Mouse (Mus musculus): Measurements from ENCODE around the gene Mxi1. TPM values are rescaled to one million over a fixed set of nuclear protein-coding genes. Genes with fewer than 3 reads are reported as not detected.
"Not testable (repeated sequence)": the region's sequence is repeated elsewhere in the genome, so short reads cannot be mapped to it uniquely, and the experiment has no call there.

The Mxi1 gene
- polyA plus RNA-seq, 1 experiment from 2014 or later = 26.7 TPM

- Histone ChIP-seq H3K9ac (no peak overlapping the region), H3K27me3 (no peaks in the 10 kb centered on the region), H3K4me3 (no peak overlapping the region), H3K4me1 (no peaks in the 10 kb centered on the region), H3K36me3 (ENCODE audit: poor library complexity, severe bottlenecking) (peaks cover 75% of the 10 kb centered on the region), H3K9me3 (replicated peaks) (no peaks in the 10 kb centered on the region), H3K27ac (no peak overlapping the region), H3K4me2 (no peak overlapping the region)
- ATAC-seq = no peak
- WGBS = 91% methylated on average over 8 of the region's 8 CpGs
Observed at GRCm38 (mm10) chr19:53377652-53378051, 67.3 kb downstream of the Mxi1 start.

GRCm38 (mm10) chr19:53378421-53378820, 68.1 kb downstream of the Mxi1 start:
- H3K9me3 ChIP-seq (replicated peaks) = no peaks in the 10 kb centered on the region
- no peaks in the 10 kb centered on the region for H3K27me3 ChIP-seq
- no peak for ATAC-seq
- H3K36me3 ChIP-seq (ENCODE audit: poor library complexity, severe bottlenecking) = peaks cover 79% of the 10 kb centered on the region
- 95% methylated on average over 10 of the region's 10 CpGs for WGBS
- H3K4me1 ChIP-seq = no peaks in the 10 kb centered on the region
- H3K27ac ChIP-seq = no peak overlapping the region
- H3K4me2 ChIP-seq = no peak overlapping the region
- H3K9ac ChIP-seq = no peak overlapping the region
- H3K4me3 ChIP-seq = no peak overlapping the region

DNA sequence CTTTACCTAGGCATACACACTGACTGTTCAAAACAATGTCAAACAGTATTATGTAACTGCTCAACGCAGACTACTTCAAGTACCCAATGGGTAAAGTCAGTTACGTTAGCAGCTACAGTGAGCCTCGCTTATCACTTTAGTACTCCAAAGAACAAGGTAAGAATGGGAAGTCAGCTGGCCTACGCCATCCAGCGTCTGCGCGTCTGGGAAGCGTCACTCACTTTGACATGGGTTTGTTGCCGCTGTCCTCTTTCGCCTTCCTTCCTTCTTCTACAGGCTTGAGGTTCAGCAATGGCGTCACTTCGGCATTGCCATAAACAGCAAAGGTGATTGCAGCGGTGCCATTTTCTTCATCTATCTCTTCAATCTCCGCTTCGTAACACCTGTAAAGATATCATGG, 73.0 kb downstream of the Mxi1 start:
- no peaks in the 10 kb centered on the region for H3K9me3 ChIP-seq (replicated peaks)
- H3K27me3 ChIP-seq = no peaks in the 10 kb centered on the region
- peaks cover 82% of the 10 kb centered on the region for H3K36me3 ChIP-seq (ENCODE audit: poor library complexity, severe bottlenecking)
- H3K9ac ChIP-seq = no peak overlapping the region
- H3K27ac ChIP-seq = no peak overlapping the region
- no peak overlapping the region for H3K4me3 ChIP-seq
- no peak for ATAC-seq
- H3K4me1 ChIP-seq = peaks cover 8% of the 10 kb centered on the region; the same call in 1 of the 2 replicates
- WGBS = 95% methylated on average over 15 of the region's 15 CpGs
- H3K4me2 ChIP-seq = no peak overlapping the region

- no peak for ATAC-seq
- Histone ChIP-seq H3K4me3 (peak overlapping the region; percentile 99), H3K9me3 (replicated peaks) (no peaks in the 10 kb centered on the region), H3K4me2 (peak overlapping the region; percentile 80), H3K9ac (peak overlapping the region; percentile 99), H3K27ac (0 out of 2 replicates have a peak overlapping the region, but pooled peaks have one; percentile 97), H3K4me1 (peaks cover 34% of the 10 kb centered on the region), H3K27me3 (no peaks in the 10 kb centered on the region), H3K36me3 (ENCODE audit: poor library complexity, severe bottlenecking) (peaks cover 37% of the 10 kb centered on the region)
- 27% methylated on average over 6 of the region's 6 CpGs for WGBS
Observed at GRCm38 (mm10) chr19:53389417-53389816, 79.1 kb downstream of the Mxi1 start.

- Histone ChIP-seq H3K4me2 (peak overlapping the region; percentile 80), H3K27ac (peak overlapping the region; percentile 97), H3K36me3 (ENCODE audit: poor library complexity, severe bottlenecking) (peaks cover 33% of the 10 kb centered on the region), H3K27me3 (no peaks in the 10 kb centered on the region), H3K9ac (peak overlapping the region; percentile 99), H3K9me3 (replicated peaks) (no peaks in the 10 kb centered on the region), H3K4me1 (peaks cover 35% of the 10 kb centered on the region), H3K4me3 (peak overlapping the region; percentile 99)
- ATAC-seq = peak; percentile 88
- under 1% methylated on average over 56 of the region's 59 CpGs for WGBS
Observed at GRCm38 (mm10) chr19:53389851-53390431, 79.6 kb downstream of the Mxi1 start.

DNA sequence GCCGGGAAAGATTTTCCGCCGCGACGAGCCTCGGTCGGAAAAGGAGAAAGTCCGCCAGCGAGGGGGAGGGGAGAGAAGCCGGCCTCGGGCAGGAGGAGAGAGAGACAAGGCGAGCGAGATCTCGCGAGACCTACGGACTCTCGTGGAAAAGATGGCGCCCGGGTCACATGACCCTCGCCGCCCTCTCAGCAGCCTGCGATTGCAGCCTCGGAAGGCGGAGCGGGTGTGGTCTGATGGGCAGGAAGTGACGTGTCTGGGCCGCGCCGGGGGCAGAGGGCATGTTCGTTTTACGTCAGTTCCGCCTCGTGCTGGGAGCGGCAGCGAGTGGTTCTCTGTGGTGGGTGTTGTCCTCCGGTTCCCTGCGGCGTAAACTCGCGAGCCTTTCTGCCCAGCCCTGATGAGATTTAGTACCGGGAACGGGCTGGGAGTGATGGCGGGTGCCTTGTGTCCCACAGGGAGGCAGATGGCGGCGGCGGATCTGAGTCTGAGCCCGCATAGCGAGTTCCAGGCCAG, 80.2 kb downstream of the Mxi1 start, which contains the start of gene Smndc1:
Smndc1 (minus strand) TSS at position 84 of the 513 bp plus-strand sequence.
- Histone ChIP-seq H3K27me3 (no peaks in the 10 kb centered on the region), H3K4me3 (peak within 1 kb of the TSS; percentile 99), H3K4me2 (peak within 1 kb of the TSS; percentile 80), H3K4me1 (peaks cover 35% of the 10 kb centered on the region), H3K9me3 (replicated peaks) (no peaks in the 10 kb centered on the region), H3K36me3 (ENCODE audit: poor library complexity, severe bottlenecking) (peaks cover 33% of the 10 kb centered on the region), H3K9ac (peak within 1 kb of the TSS; percentile 99), H3K27ac (peak within 1 kb of the TSS; percentile 97)
- WGBS = under 1% methylated on average over 48 of the region's 48 CpGs
- ATAC-seq = peak; percentile 98

GRCm38 (mm10) chr19:53391386-53391785, 81.1 kb downstream of the Mxi1 start:
- no peaks in the 10 kb centered on the region for H3K9me3 ChIP-seq (replicated peaks)

DNA sequence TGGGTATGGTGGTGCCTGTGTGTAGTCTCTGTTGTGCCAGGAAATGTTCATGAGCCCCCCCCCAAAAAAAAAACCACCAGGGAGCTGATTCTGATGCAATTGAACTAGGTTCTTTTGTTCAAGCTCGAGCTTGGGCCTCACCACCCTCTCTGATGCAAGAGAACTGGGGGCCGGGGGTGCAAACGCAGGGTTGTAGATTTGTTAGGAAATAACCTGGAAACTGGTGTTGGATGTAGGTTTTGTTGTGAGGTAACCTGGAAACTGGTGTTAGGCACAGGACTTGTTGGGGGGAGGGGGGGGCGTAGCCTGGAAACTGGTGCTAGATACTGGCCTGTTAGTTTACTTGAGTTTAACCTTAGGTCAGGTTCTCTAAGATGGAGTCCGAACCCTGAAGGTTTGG, 81.5 kb downstream of the Mxi1 start:
- H3K27ac ChIP-seq = no peak overlapping the region
- H3K4me3 ChIP-seq = peak overlapping the region; percentile 99; the same call in 1 of the 2 replicates
- WGBS = 80% methylated on average over 5 of the region's 5 CpGs

More at GRCm38 (mm10) chr19:53391386-53391785, 81.1 kb downstream of the Mxi1 start:
- Histone ChIP-seq H3K9ac (peak overlapping the region; percentile 82), H3K27me3 (no peaks in the 10 kb centered on the region), H3K36me3 (ENCODE audit: poor library complexity, severe bottlenecking) (peaks cover 24% of the 10 kb centered on the region), H3K27ac (no peak overlapping the region), H3K4me3 (peak overlapping the region; percentile 99), H3K4me1 (peaks cover 35% of the 10 kb centered on the region), H3K4me2 (peak overlapping the region; percentile 79)
- WGBS = 46% methylated on average over 8 of the region's 8 CpGs
- ATAC-seq = no peak

DNA sequence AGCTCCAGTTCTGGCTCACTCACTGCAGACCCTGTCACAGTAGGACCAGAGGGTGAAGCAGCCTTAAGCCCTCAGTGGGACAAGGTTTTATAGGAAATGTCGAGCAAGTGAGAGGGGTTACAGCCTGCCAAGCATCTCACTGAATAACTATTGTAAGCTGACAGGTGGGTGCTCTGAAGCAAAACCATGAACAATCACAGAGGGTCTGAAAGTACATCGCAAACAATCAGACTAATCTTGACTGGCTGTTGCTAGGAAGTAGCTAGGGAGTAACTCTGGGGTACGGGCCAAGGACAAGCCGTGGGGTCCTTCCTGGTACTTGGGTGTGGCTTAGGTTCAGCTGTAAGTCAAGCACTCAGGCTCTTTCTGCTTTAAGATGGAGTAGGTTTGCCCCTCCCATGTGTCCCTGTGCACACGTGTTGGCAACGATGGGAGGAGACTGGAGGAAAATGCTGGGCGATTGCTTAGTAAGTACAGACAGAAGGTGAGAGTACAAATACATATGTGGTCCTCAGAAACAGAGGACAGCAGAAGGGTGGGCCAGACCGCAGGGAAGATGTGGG, 82.5 kb downstream of the Mxi1 start:
- Histone ChIP-seq H3K4me2 (no peak overlapping the region), H3K9me3 (replicated peaks) (no peaks in the 10 kb centered on the region), H3K27me3 (no peaks in the 10 kb centered on the region), H3K9ac (no peak overlapping the region), H3K4me3 (no peak overlapping the region), H3K4me1 (peaks cover 29% of the 10 kb centered on the region), H3K36me3 (ENCODE audit: poor library complexity, severe bottlenecking) (peaks cover 11% of the 10 kb centered on the region), H3K27ac (no peak overlapping the region)
- WGBS = 68% methylated on average over 8 of the region's 8 CpGs
- no peak for ATAC-seq

More for the DNA sequence above, 81.5 kb downstream of the Mxi1 start:
- peak overlapping the region; percentile 79 for H3K4me2 ChIP-seq
- H3K9ac ChIP-seq = peak overlapping the region; percentile 82; the same call in 1 of the 2 replicates
- peaks cover 35% of the 10 kb centered on the region for H3K4me1 ChIP-seq
- peaks cover 22% of the 10 kb centered on the region for H3K36me3 ChIP-seq (ENCODE audit: poor library complexity, severe bottlenecking)
- no peaks in the 10 kb centered on the region for H3K27me3 ChIP-seq
- ATAC-seq = no peak
- no peaks in the 10 kb centered on the region for H3K9me3 ChIP-seq (replicated peaks)

GRCm38 (mm10) chr19:53393646-53394045, 83.3 kb downstream of the Mxi1 start:
- Histone ChIP-seq H3K9me3 (replicated peaks) (no peaks in the 10 kb centered on the region), H3K9ac (no peak overlapping the region), H3K4me3 (no peak overlapping the region), H3K27ac (no peak overlapping the region), H3K4me2 (no peak overlapping the region), H3K27me3 (no peaks in the 10 kb centered on the region), H3K36me3 (ENCODE audit: poor library complexity, severe bottlenecking) (peaks cover 3% of the 10 kb centered on the region; the same call in 1 of the 2 replicates), H3K4me1 (peaks cover 24% of the 10 kb centered on the region)
- no peak for ATAC-seq

DNA sequence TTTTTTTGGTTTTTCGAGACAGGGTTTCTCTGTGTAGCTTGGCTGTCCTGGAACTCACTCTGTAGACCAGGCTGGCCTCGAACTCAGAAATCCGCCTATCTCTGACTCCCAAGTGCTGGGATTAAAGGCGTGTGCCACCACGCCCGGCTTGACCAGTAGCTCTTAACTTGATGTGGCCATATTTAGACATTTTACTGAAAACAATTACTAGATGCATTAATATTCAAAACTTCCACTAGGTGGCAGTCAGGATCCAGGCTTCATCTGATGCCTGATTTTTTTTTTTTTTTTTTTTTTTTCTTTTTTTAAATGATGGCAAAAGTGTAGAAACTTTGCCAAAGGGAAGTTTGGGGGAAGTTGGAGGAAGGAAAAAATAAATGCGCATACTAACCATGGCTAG, 84.2 kb downstream of the Mxi1 start:
- Histone ChIP-seq H3K27me3 (no peaks in the 10 kb centered on the region), H3K4me3 (no peak overlapping the region), H3K4me2 (no peak overlapping the region), H3K36me3 (ENCODE audit: poor library complexity, severe bottlenecking) (no peaks in the 10 kb centered on the region), H3K4me1 (peaks cover 17% of the 10 kb centered on the region), H3K9ac (no peak overlapping the region), H3K9me3 (replicated peaks) (no peaks in the 10 kb centered on the region), H3K27ac (no peak overlapping the region)
- WGBS = 19% methylated on average over 7 of the region's 7 CpGs
- no peak for ATAC-seq

DNA sequence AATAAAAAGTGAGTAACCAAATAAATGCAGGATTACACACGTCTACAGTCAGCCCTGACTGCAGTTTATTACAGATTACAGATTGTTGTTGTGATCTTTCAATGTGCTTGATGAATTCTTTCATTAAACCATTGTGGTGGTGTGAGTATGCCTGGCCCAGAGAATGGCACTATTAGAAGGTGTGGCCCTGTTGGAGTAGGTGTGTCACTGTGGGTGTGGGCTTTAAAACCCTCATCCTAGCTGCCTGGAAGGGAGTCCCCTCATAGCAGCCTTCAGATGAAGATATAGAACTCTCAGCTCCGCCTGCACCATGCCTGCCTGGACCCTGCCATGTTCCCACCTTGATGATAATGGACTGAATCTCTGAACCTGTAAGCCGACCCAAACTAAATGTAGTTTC, 84.6 kb downstream of the Mxi1 start:
- peaks cover 14% of the 10 kb centered on the region for H3K4me1 ChIP-seq
- H3K27me3 ChIP-seq; H3K36me3 ChIP-seq (ENCODE audit: poor library complexity, severe bottlenecking); H3K27ac ChIP-seq; H3K9ac ChIP-seq; H3K4me3 ChIP-seq; H3K9me3 ChIP-seq (replicated peaks); H3K4me2 ChIP-seq; ATAC-seq: not testable (repeated sequence)
- 77% methylated on average over 3 of the region's 3 CpGs for WGBS
